Mouse (Mus musculus) thymus, postnatal 0 days (tissue): ENCODE data around the gene Nt5c2. TPM values are rescaled to one million over a fixed set of nuclear protein-coding genes. Genes with fewer than 3 reads are reported as not detected.
A peak's percentile ranks its signal among the peaks of the same experiment; 100 is the strongest.

Experiments used
- DNase-seq: peaks from one replicate; pipeline ENCODE4 v3.0.0-alpha.2; 2015; ENCODE audit warnings: low spot score
- polyA plus RNA-seq: library from polyadenylated mRNA; unstranded; fragments of >200 nt; fragmentation: Nextera tagmentation; extraction: Ambion mirVana; gene quantifications from 2 replicates; pipeline ENCODE4 v1.2.1, GENCODE M21; 2015

Nt5c2 gene
- polyA plus RNA-seq, 1 experiment from 2014 or later = 120 TPM

DNA sequence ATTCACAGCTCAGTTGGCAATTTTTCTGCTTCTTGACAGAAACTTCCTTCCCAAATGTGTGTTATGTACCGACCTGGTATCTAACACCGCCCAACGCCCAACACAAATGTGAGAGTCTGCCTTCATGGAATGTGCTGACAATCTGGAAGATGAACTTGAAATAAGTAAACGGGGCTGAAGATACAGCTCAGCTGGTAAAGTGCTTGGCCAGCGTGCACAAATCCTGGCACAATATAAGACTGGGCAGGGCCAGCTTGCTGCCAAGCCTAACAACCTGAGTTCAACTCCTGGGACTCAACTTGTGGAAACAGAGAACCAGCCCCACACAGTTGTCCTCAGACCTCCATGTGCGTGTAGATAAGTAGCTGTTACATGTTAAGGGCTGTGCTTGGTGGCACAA is 48.6 kb downstream of the Nt5c2 start:
- DNase-seq = no peak

DNA sequence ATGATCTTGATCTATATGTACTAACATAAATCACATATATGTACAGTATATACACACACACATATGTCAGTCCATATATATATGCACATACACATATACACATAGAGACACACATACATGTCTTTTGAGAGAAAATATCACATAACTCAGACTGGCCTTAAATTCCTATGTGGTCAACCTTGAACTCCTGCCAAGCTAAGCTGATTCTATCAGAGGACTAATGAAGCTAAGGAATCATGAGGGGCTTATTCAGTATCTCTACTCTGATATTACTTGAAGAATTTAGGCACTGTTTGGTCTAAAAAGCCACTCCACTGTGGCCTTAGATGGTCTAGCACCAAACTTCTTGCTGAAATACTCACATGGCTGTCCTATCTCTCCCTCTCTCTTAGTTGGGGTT is 49.5 kb downstream of the Nt5c2 start:
- no peak for DNase-seq

DNA sequence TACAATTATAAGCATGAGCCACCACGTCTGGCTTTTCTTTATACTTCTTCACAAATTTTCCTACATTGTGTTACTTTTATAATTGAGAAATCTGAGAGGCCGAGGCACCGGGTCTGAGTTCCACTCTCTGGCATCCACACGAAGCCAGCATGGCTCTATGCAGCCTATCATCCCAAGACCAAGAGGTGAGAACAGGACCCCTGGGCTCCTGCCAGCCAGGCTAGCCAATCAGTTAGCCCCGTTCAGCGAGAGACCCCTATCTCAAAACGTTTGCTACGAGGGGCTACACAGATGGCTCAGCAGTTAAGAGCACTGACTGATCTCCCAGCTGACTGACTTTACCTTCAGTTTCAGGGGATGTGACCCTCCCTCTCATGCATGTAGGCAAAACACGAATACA is 50.6 kb downstream of the Nt5c2 start:
- no peak for DNase-seq

DNA sequence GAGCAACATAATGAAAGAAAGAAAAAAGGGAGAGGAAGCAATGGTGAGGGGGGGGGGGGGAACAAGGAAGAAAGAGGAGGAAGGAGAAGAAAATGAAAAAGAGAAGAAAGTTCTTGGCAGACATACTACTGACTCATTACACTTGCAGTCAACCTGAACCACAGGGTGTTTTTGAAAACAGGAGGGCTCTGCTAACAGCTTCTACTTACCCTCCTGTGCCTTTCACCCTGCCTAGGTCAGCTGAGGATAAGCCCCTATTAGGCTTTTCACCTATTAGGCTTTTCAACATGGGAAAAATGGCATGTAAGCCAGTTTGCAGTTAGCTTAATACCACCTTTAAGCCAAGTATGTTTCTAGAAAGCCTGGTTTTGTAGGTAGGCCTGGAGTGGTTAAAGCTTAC is 51.5 kb downstream of the Nt5c2 start:
- DNase-seq = no peak

DNA sequence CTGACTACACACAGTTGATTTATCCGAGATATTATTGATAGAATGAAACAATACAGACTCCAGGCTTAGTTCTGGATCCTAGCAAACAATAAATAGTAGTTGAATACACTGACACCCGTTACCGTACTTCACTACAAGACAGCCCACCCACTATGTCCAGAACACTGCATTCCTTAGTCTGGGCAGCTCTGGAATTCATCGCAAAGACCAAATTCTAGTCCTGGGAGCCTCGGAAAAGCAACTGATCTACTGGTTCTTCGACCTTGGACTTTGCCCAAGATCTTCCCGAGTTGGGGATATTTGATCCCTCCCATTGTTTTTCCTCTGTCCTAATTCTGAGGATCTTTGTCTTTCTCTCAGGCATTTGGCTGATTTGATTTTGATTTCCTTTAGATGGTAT is 52.1 kb downstream of the Nt5c2 start:
- no peak for DNase-seq

DNA sequence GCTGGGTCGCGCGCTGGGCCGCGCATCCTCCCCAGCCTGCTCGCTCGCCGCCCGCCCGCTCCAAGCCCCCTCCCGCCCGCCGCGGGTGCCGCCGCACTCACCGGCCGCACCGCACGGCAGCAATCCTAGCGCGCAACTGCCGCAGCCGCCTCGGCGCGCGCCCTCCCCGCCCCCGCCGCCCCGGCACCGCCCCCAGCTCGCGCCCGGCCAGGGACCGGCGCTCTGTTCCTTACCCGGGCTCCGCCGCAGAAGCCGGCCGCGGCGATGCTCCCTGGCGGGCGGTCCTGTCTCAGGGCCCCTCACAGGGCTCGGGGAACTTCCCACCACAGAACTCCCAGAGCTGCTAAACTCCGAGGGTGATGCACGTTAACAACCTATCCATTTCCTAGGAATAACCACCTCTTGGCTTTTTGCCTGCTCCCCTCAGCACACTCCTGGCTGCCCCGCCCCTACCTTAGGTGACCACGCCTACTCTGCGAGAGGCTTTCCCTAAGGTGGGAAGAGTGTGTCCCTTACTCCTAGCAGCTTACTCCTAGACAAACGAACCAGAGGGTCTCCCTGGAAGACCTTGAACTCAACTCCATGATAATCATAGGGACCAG is 52.7 kb downstream of the Nt5c2 start:
- DNase-seq = peak; percentile 78

DNA sequence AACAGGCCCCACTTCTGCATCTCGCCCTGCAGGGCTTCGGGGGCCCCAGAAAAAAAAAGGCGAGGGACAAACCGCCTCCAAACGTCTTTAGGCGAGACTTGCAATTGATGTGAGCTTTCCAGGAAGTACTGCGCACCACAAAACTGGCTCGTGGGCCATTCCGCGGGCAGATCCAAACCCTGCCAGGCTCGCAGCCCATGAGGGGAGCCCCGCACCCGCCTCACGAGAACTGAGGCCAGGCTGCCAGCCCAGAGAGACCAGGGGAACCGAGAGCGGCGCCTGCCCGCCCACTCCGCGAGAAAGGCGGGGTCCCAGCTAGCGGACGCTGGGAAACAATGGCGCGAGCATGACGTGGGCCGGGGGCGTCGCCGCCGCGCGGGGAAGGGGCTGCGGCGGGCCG is 53.3 kb downstream of the Nt5c2 start:
- peak; percentile 74 for DNase-seq

DNA sequence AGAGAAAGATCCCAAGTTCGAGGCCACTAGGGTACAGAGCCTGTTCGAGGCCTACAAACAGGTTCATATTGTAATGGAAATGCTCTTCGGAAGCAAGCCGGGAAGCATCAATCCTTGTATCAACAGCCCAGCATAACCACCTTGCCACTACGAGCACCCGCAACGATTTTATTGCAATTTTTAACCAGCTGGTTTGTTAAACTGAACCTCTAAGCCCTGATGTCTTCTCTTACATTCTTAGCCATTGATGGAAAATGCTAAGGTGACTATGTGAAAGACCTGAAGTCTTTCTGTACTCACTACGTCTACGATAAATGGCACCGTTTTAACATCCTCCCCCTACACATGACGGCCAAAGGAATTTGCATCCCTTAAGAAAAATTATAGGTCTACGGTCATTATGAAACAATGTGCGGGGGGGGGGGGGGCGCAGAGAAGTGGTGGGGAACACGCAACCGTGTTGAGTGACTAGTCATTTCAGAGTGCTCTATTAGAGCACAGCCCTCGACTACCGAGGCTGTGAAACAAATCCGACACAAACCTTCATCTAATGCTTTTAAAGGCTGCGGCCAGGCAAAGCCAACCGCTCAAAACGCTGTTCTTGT is 53.8 kb downstream of the Nt5c2 start:
- no peak for DNase-seq

DNA sequence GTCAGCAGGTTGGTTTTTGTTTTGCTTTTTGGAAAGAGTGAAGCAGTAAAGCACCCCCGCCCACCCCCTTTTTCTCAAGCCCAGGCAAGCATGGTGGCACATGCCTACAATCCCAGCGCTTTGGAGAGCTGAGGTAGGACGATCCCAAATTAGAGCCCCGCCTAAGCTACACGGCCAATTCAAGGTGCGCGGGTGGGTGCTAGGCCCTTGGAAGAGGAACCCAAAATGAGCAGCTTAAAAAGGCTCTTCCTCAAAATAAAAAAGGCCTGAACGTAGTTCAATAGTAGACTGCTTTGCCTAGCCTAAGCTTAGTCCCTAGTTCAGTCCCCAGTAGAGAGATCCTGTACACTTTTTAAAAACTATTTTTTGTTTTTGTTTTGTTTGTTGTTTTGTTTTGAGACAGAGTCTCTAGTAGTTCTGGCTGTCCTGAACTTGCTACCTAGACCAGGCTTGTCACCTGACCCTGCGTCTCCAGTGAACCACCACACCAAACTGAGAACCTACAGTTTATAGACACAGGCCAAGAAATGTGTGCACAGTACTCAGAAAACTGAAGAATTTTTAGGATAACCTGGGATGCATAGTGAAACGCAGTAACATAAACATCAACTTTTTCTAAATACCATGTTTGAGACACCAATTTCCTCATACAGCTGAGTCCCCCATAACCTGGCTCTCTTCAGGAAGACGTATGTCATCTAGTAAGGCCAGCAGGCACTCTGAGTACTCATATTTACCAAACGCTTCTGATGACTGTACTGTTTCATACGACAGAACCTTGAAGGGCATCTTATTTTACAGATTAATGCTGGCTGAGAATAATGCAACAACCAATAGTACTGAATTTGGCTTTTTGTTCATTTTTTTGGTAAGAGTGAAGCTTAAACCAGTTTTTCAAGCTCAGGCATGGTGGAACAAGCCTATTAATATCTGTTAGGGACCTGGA is 54.6 kb downstream of the Nt5c2 start:
- DNase-seq = peak; percentile 28

DNA sequence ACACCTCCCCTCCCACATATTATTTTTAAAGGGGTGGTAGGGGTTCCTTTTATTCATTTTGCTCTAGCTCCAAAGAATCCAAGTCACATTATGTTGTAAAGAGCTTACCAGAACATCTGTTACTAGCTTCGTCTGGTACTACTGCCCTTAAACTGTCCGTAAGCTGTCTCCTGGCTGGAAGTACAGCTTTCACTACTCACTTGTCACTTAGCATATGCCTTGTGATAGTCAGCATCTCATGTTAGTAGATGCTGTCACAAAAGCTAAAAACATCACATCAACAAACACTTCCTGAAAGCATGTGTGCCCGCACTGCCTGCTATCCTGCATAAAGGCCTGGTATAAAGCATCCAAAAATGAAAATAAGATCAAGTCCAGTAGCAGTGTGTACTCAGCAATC is 55.4 kb downstream of the Nt5c2 start:
- no peak for DNase-seq

DNA sequence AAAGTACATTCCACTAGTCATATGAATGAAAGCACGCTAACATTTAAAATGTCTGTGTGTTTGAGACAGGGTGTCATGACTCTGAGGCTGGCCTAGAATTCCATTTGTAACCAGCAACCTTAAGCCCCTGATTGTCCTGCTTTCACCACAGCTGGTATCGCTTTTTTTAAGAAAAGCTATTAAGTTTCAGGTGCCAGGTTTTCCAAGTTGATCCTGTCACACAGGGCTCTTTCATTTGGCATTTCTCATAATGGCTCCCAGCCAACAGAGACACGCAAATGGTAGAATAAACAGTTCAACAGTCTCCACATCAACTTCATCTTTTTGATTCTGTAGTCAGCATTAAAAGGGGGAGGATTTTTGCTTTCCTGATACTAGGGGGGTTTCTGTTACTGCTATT is 56.4 kb downstream of the Nt5c2 start:
- no peak for DNase-seq

DNA sequence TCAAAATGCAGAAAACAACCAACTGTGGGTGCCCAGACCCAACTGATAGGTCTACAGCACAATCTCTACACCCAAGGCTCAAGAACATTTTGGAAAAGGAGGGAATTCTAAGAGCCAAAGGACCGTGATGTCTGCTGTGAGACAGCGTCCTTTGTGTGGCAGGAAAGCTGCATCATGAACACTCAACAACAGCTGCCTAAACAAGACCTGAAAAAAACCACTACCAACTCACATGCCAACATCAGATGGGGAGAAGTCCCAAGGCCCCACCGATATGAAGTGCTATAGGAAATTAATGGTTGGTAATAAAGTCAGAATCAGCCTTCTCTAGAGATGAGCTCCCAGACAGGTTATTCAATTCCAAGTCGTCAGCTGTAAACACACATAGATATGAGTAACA is 57.0 kb downstream of the Nt5c2 start:
- no peak for DNase-seq

DNA sequence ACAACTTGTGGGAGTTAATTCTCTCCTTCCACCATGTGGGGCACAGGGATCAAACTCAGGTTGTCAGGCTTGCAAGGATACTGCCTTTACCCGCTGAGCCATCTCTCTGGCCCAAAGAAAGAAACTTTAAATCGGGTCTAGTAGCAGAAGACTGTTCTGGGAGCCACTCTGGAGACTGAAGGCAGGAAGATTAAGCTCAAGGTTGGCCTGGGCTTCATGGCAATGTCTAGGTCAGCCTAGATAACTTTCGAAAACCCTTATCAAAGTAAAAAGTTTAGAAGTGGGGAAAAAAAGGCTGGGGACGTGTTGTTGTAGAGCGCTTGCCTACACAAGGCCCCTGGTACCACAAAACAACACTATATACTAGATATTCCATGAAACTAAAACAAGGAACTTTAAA is 58.0 kb downstream of the Nt5c2 start:
- no peak for DNase-seq

DNA sequence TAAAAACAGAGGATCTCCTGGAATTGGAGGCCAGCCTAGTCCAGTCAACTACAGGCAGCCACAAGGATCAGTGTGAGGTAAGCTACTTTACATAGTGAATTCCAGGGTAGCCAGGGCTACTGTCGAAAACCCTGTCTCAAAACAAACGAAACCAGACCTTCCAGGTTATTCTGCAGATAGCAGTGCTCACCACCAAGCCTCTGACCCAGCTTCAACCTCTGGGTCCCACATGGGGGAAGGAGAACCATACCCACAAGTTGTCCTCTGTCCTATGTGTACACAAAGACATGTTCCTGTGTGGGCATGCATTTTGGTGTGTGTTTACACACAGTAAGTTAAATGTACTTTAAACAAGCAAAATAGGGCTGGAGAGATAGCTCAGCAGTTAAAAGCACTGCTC is 58.5 kb downstream of the Nt5c2 start:
- no peak for DNase-seq

DNA sequence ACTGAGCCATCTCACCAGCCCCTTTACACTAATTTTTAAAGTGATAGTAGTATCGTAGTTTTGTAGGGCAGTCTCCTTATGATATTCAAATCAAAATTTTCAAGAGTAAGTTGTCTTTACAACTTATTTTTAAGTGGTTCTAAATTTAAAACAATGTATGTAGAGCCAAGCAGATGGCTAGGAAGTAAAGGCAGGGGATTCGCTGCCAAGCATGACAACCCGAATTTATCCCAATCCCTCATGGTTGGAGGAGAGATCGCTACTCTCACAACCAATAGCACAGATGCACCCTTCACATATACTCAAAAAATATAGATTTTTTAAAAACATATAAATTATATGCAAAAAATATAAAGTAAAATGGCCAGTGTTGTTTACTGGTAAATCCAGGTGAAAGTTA is 59.3 kb downstream of the Nt5c2 start:
- DNase-seq = no peak

DNA sequence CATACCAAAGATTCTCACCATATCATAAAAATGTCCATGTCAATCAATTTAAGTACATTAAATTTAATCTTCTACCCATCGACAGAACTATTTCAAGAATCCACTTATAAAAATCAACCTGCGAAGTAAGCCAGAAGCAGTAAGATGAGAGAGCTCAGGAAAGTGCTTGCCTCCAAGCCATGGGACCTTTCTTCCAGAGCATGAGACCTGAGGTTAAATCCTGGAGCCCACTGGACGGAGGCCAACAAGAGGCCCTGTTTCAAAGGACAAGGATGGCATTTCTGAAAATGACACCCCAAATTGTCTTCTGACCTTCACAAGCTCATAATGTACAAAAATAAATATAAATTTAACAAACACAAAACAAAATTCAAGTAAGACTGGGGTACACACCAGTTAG is 61.4 kb downstream of the Nt5c2 start:
- no peak for DNase-seq

DNA sequence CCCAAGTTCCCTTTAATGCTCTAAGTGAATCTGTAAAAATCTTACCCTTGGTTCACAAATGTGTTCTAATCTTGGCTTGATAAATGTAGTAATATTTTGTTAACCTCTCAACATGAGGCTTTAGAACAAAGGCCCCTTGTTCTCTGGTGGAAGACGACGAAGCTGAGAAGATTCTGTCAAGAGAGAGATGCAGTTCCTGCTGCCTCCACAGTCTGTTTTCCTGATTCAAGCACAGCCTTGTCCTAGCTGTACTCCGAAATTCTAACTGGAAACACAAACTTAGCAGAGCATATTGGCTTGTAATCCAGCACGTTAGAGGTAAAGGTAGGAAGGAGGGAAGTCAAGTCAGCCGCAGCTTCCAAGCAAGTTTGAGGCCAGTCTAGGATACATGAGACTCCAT is 62.0 kb downstream of the Nt5c2 start:
- DNase-seq = no peak

DNA sequence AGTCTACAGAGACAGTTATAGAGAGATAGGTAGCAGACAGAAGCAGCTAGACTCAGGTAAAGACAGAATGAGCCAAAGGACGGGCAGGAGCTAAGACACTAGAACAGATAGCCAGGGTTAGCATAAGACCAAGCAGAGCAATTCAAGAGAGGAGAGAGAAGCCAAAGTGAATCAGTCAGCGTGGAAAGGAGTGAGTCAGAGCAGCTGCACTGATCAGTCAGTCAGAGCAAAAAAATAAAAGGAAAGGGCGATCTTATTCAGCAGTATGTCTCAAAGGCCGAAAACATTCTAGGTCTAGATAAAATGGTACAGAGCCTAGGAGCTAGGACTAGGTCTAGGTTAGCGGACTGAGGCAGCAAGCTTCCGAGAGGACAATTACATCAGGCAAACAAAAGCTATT is 70.6 kb downstream of the Nt5c2 start:
- DNase-seq = no peak

DNA sequence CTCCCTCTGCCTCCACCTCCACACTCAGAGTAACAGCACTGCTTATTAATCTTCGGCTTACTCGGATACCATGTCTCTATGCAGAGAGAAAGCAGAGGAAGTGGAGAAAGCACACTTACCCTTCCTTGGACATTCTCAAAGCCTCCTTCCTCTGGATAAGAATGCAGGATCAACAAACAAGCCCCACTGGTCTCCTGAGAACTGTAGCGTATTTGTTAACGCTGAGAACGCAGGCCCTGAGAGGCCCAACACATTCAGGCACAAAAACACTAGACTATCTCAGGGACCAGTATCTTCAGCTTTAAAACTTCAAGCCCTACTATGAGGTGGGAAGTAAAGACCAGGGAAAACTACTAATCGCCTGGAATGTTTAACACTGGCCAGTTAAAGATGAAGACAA is 77.8 kb downstream of the Nt5c2 start:
- DNase-seq = no peak

DNA sequence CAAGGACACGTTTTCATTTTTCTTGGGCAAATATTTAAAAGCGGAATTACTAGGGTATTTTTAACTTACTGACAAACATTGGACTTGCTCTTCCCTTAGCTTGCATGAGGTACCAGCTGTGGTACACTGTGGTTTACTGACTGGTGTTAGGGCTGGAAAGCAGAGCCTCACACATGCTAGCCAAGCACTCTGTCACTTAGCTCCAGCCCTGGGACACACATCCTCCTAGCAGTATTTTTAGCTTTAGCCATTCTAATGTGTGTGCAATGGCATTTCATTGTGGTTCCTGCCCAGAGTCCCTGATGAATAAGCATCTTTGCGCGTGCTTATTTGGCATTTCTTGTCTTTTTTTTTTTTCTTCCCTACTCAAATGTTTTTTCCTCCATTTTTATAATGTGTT is 80.9 kb downstream of the Nt5c2 start:
- DNase-seq = no peak

DNA sequence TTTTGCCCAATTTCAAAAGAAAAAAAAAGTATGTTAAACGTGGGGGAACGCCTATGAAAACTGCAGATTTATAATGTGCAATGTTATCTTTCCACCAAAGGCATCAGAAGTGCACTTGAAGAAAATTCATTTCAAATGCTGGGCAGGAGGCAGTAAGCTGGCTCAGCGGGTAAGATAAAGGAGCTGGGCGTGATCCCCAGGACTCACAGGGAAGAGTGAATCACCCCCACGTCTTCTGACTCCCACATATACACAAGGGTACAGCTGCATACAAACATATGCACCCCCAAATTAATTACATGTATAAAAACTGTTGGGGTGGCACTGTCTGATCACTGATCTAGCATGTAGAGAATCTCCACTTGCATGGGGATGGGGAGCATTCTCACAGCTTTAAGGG is 82.3 kb downstream of the Nt5c2 start:
- no peak for DNase-seq

DNA sequence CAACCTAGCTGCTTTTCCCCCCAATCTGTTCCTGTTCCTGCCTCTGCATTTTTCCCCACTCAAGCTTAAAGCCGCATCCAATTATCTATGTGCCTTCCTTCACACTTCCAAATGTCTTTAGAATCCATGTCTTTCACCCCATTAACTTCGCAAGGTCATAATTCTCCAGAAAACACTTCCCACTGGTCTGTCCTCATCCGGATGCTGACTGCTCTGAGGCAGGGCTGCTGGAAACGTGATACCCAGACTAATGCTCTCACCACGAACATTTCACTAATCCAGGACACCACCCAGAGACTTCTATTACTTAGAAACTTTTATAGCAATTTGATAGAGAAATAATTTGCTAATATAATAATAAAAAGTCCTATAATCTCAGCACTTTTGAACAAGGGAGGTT is 84.9 kb downstream of the Nt5c2 start:
- DNase-seq = no peak
